Mouse (Mus musculus) C2C12 (cell line): ENCODE data around the gene Fam129b.

Source experiments
- CEBPB ChIP-seq: IDR thresholded peaks from one replicate; pipeline ENCODE4 v1.6.1; 2011; ENCODE audit warnings: low read depth, mild to moderate bottlenecking, control low read depth, moderate library complexity
- CTCF ChIP-seq: IDR thresholded peaks from one replicate; pipeline ENCODE4 v1.5.1; 2011; ENCODE audit not compliant: control insufficient read depth, insufficient read depth, insufficient read length
- MAX ChIP-seq: IDR thresholded peaks from one replicate; pipeline ENCODE4 v1.6.1; 2011; ENCODE audit warnings: mild to moderate bottlenecking, control low read depth
- MYOD1 ChIP-seq: IDR thresholded peaks from one replicate; pipeline ENCODE4 v1.6.1; 2011; ENCODE audit warnings: low read depth; ENCODE audit not compliant: control insufficient read depth, insufficient read length

DNA sequence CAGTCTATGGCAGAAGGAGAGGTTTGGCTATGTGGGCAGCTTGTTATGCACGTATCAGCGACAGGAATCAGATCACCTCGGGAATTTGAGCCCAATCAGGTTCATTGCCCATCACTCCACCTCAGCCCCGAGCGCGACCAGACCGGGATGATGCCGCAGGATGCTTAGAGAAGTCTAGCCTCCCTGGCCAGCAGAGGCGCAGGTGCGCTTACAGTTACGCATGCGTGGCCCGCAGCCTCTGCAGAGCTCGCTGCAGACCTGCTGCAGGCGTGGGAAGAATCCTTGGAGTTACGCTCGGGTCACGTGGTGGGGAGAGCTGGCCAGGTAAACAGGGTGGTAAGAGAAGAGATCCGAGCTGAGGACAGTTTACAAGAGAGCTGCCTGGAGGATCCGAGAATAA is 23.8 kb upstream of the Fam129b start:
- TF ChIP-seq CTCF = no peak
- no peak for TF ChIP-seq MAX
- no peak for TF ChIP-seq MYOD1
- no peak for TF ChIP-seq CEBPB
